Mouse (Mus musculus) MEL (cell line): Measurements from ENCODE around the gene Braf. TPM values are rescaled to one million over a fixed set of nuclear protein-coding genes. Genes with fewer than 3 reads are reported as not detected.

Experiments used
- DNase-seq: peaks from one replicate; pipeline ENCODE4 v3.0.0; 2011; ENCODE audit warnings: low read depth, low spot score
- H3K27ac ChIP-seq: 2 replicates; pipeline ENCODE4 v1.5.1; 2012; ENCODE audit warnings: low read depth, mild to moderate bottlenecking, control low read depth, low read length, moderate library complexity; ENCODE audit not compliant: control insufficient read depth
- H3K27me3 ChIP-seq, 2 experiments: fragments of 150-350 bp in 1 of 2; sonication (generic) in 1 of 2; 2 replicates each; pipeline ENCODE4 v1.6.1; 2012; ENCODE audit warnings: low read length in 2 of 2, mild to moderate bottlenecking in 2 of 2, improper control_type of control experiment in 1 of 2, moderate library complexity in 1 of 2; ENCODE audit not compliant: insufficient read depth in 2 of 2, control insufficient read depth in 1 of 2
- H3K36me3 ChIP-seq, 2 experiments: 2 replicates each; pipeline ENCODE4 v1.6.1; 2012 to 2014; ENCODE audit warnings: low read length in 2 of 2, improper control_type of control experiment in 1 of 2, inconsistent platforms in 1 of 2, mild to moderate bottlenecking in 1 of 2; ENCODE audit not compliant: insufficient read depth in 2 of 2, control insufficient read depth in 1 of 2
- H3K4me1 ChIP-seq, 2 experiments: fragments of 150-350 bp in 1 of 2; sonication (generic) in 1 of 2; 2 replicates each; pipeline ENCODE4 v1.6.1; 2012; ENCODE audit warnings: low read length in 2 of 2, improper control_type of control experiment in 1 of 2, mild to moderate bottlenecking in 1 of 2; ENCODE audit not compliant: insufficient read depth in 2 of 2, control insufficient read depth in 1 of 2
- H3K4me3 ChIP-seq, 2 experiments: fragments of 150-350 bp in 1 of 2; sonication (generic) in 1 of 2; 2 replicates each; pipeline ENCODE4 v1.5.1; 2012; ENCODE audit warnings: low read depth in 2 of 2, low read length in 2 of 2, mild to moderate bottlenecking in 2 of 2, moderate library complexity in 2 of 2, control low read depth in 1 of 2, improper control_type of control experiment in 1 of 2; ENCODE audit not compliant: control insufficient read depth in 1 of 2, insufficient read depth in 1 of 2
- H3K79me2 ChIP-seq: 2 replicates; pipeline ENCODE4 v1.6.1; 2012; ENCODE audit warnings: mild to moderate bottlenecking, low read length, moderate library complexity; ENCODE audit not compliant: control insufficient read depth, poor library complexity, insufficient read depth
- H3K9ac ChIP-seq: 2 replicates; pipeline ENCODE4 v1.6.1; 2012; ENCODE audit warnings: low read depth, mild to moderate bottlenecking, control low read depth, low read length, moderate library complexity; ENCODE audit not compliant: control insufficient read depth, poor library complexity, severe bottlenecking
- H3K9me3 ChIP-seq: fragments of 150-350 bp; sonication (generic); replicated peaks from 2 replicates; pipeline ENCODE4 v1.6.1; 2012; ENCODE audit warnings: mild to moderate bottlenecking, low read length, improper control_type of control experiment, moderate library complexity; ENCODE audit not compliant: insufficient read depth
- BHLHE40 ChIP-seq: IDR thresholded peaks from 2 replicates; pipeline ENCODE4 v1.6.1; 2012; ENCODE audit warnings: low read depth, mild to moderate bottlenecking, inconsistent platforms, low read length, improper control_type of control experiment, borderline replicate concordance
- E2F4 ChIP-seq: IDR thresholded peaks from 2 replicates; pipeline ENCODE4 v1.6.1; 2011; ENCODE audit warnings: low read depth, low read length, improper control_type of control experiment, borderline replicate concordance
- ELF1 ChIP-seq: IDR thresholded peaks from 2 replicates; pipeline ENCODE4 v1.6.1; 2014; ENCODE audit warnings: low read depth, mild to moderate bottlenecking, inconsistent platforms, low read length, improper control_type of control experiment, moderate library complexity
- GABPA ChIP-seq: IDR thresholded peaks from 2 replicates; pipeline ENCODE4 v1.6.1; 2012; ENCODE audit warnings: low read depth, mild to moderate bottlenecking, inconsistent platforms, low read length, improper control_type of control experiment, moderate library complexity
- HCFC1 ChIP-seq: IDR thresholded peaks from 2 replicates; pipeline ENCODE4 v1.6.1; 2012; ENCODE audit warnings: low read depth, mild to moderate bottlenecking, inconsistent platforms, low read length, improper control_type of control experiment, moderate library complexity
- MAZ ChIP-seq: IDR thresholded peaks from 2 replicates; pipeline ENCODE4 v1.6.1; 2012; ENCODE audit warnings: low read depth, mild to moderate bottlenecking, inconsistent platforms, low read length, improper control_type of control experiment
- MEF2A ChIP-seq: IDR thresholded peaks from 2 replicates; pipeline ENCODE4 v1.6.1; 2014; ENCODE audit warnings: low read depth, mild to moderate bottlenecking, inconsistent platforms, low read length, improper control_type of control experiment; ENCODE audit not compliant: poor library complexity, insufficient replicate concordance, severe bottlenecking; ENCODE audit errors: extremely low read depth
- MYC ChIP-seq: IDR thresholded peaks from 2 replicates; pipeline ENCODE4 v1.6.1; 2011; ENCODE audit warnings: low read depth, mild to moderate bottlenecking, low read length, improper control_type of control experiment, moderate library complexity
- NELFE ChIP-seq: IDR thresholded peaks from 2 replicates; pipeline ENCODE4 v1.6.1; 2011; ENCODE audit warnings: low read depth, low read length, improper control_type of control experiment
- NRF1 ChIP-seq: IDR thresholded peaks from 2 replicates; pipeline ENCODE4 v1.6.1; 2014; ENCODE audit warnings: low read depth, mild to moderate bottlenecking, inconsistent platforms, low read length, improper control_type of control experiment, moderate library complexity; ENCODE audit not compliant: poor library complexity, insufficient read depth, severe bottlenecking
- RAD21 ChIP-seq: IDR thresholded peaks from 2 replicates; pipeline ENCODE4 v1.6.1; 2011; ENCODE audit warnings: mild to moderate bottlenecking, low read depth, low read length, improper control_type of control experiment
- SMC3 ChIP-seq: IDR thresholded peaks from 2 replicates; pipeline ENCODE4 v1.6.1; 2011; ENCODE audit warnings: low read depth, low read length, improper control_type of control experiment
- TBP ChIP-seq: IDR thresholded peaks from 2 replicates; pipeline ENCODE4 v1.8.0; 2011; ENCODE audit warnings: low read depth, low read length, improper control_type of control experiment
- TCF12 ChIP-seq: IDR thresholded peaks from 2 replicates; pipeline ENCODE4 v1.6.1; 2014; ENCODE audit warnings: low read depth, mild to moderate bottlenecking, inconsistent platforms, low read length, improper control_type of control experiment, moderate library complexity
- UBTF ChIP-seq: IDR thresholded peaks from 2 replicates; pipeline ENCODE4 v1.6.1; 2012; ENCODE audit warnings: low read depth, mild to moderate bottlenecking, inconsistent platforms, low read length, improper control_type of control experiment, moderate library complexity, borderline replicate concordance; ENCODE audit not compliant: insufficient read depth
- USF1 ChIP-seq: IDR thresholded peaks from 2 replicates; pipeline ENCODE4 v1.6.1; 2014; ENCODE audit warnings: low read depth, mild to moderate bottlenecking, inconsistent platforms, low read length, improper control_type of control experiment, moderate library complexity
- ZKSCAN1 ChIP-seq: IDR thresholded peaks from 2 replicates; pipeline ENCODE4 v1.6.1; 2012; ENCODE audit warnings: low read depth, mild to moderate bottlenecking, inconsistent platforms, low read length, improper control_type of control experiment, moderate library complexity
- ZMIZ1 ChIP-seq: IDR thresholded peaks from 2 replicates; pipeline ENCODE4 v1.6.1; 2012; ENCODE audit warnings: low read depth, mild to moderate bottlenecking, inconsistent platforms, low read length, improper control_type of control experiment, moderate library complexity
- polyA plus RNA-seq, 2 experiments: library from polyadenylated mRNA; stranded (reverse) in 1 of 2; unstranded in 1 of 2; fragments of >175 nt in 1 of 2; fragments of >200 nt in 1 of 2; gene quantifications; 2 replicates each; pipeline versions ENCODE4 v1.2.1 to v1.2.4; 2012; ENCODE audit warnings: low replicate concordance in 2 of 2, low read depth in 1 of 2; ENCODE audit not compliant: insufficient read length in 2 of 2, insufficient read depth in 1 of 2, missing spikeins in 1 of 2
- total RNA-seq: library from RNA; depleted of rRNA; stranded (reverse); fragments of 300-350 nt; gene quantifications from 2 replicates; pipeline ENCODE4 v1.2.3, GENCODE M21; 2012

Gene Braf
- total and polyA plus RNA-seq, 3 experiments: 6.3 to 8.4 TPM; not detected in 1

DNA sequence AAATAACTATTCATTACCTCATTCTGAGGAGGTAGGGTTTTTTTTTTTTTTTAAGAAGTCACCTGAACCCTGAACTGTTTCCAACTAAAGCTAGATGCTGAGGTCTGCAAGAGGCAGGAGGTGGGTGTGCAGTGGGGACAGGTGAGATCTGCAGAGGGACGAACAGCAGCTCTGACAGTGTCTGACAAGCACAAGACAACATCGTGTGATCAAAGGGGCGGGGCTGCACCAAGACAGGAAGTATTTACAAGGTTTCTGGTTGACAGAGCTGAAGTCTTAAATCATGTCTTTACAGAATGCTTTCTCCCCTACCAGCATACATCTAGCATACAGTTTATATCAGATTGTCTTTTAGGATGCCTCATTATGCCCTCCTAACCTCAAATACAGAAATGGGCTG, 118.4 kb downstream of the Braf start:
- DNase-seq: peak; percentile 43
- no peaks in the 10 kb centered on the region for H3K27me3 ChIP-seq
- TF ChIP-seq BHLHE40 (no peak), SMC3 (no peak), ZMIZ1 (no peak), TCF12 (no peak), NELFE (no peak), ZKSCAN1 (no peak), MEF2A (no peak)
- TF ChIP-seq, all 39 proteins: peak for 0
- Histone ChIP-seq H3K79me2 (no peaks in the 10 kb centered on the region), H3K9ac (no peak overlapping the region), H3K4me1 (peaks cover 0 to 2% of the 10 kb centered on the region in 2 experiments; a peak in 1 of 4 replicates), H3K4me3 (no peak overlapping the region), H3K9me3 (no peaks in the 10 kb centered on the region), H3K27ac (no peak overlapping the region), H3K36me3 (no peaks in the 10 kb centered on the region; a peak in 2 of 4 replicates)

DNA sequence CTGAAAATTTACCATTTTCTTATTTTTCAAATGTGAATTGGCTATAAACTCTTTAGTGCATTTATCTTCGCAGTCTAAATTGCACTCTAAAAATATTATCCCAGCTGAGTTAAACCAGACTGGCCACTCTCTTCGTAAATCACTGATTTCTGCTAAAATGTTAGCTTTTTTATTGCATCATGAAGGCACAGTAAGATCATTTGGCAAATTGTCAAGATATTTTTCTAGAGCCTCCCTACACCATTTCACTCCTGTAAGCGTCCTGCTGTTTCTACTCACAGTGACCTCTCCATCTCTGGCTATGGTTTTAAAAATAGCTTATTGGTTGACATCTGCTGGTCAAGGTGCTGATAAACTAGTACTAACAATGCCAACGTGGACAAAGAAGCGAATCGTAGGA, 119.2 kb downstream of the Braf start:
- no peak overlapping the region for H3K9ac ChIP-seq
- no peak overlapping the region for H3K27ac ChIP-seq
- H3K79me2 ChIP-seq: no peaks in the 10 kb centered on the region
- H3K4me3 ChIP-seq: no peak overlapping the region
- no peaks in the 10 kb centered on the region for H3K27me3 ChIP-seq
- H3K9me3 ChIP-seq: no peaks in the 10 kb centered on the region
- DNase-seq: no peak
- H3K36me3 ChIP-seq: no peaks in the 10 kb centered on the region; a peak in 1 of 4 replicates
- TF ChIP-seq MYC: no peak
- no peak for TF ChIP-seq ZMIZ1
- TF ChIP-seq MAZ: no peak
- TF ChIP-seq TBP: no peak
- no peak for TF ChIP-seq HCFC1
- TF ChIP-seq ELF1: no peak
- TF ChIP-seq MEF2A: no peak
- TF ChIP-seq SMC3: no peak
- TF ChIP-seq NRF1: no peak
- no peak for TF ChIP-seq E2F4
- no peak for TF ChIP-seq UBTF
- no peak for TF ChIP-seq RAD21
- no peak for TF ChIP-seq GABPA
- TF ChIP-seq USF1: no peak
- H3K4me1 ChIP-seq: peaks cover 0 to 2% of the 10 kb centered on the region in 2 experiments; a peak in 1 of 4 replicates
